Mouse (Mus musculus): ENCODE measurements around the gene Necab2. TPM values are rescaled to one million over a fixed set of nuclear protein-coding genes. Genes with fewer than 3 reads are reported as not detected.

Necab2 gene
- polyA plus RNA-seq, 1 experiment from 2014 or later: 15.4 TPM

DNA sequence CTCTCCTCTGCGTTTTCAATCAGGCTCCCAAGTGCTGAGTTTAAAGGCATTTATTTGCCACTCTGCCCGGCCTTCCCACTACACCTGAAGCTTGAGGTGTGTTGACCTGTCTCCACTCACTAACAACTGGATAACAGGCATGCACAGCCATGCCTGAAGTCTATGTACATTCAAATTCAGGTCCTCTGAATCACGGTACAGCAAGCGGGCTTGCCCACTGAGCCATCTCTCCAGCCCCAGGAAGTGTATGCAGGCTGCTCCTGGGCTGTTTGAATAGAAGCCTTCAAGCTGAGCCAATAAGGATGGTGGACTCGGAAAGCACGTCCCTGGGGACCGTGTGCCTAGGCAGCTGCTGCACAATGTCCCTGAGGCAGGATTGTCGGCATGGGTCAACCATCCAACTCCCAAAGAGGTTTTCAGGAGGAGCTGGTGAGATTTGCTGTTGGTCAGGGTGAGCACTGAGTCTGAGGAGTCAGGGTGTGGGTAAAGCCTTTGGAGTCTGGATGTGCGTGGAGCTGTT, 24.9 kb upstream of the Necab2 start:
- no peak for ATAC-seq (ENCODE audit: low FRiP score)
- H3K9ac ChIP-seq: no peak overlapping the region

GRCm38 (mm10) chr8:119422123-119422711, 24.3 kb upstream of the Necab2 start:
- no peak overlapping the region for H3K9ac ChIP-seq
- H3K4me3 ChIP-seq (replicated peaks): no peak overlapping the region
- H3K4me1 ChIP-seq: peaks cover 4% of the 10 kb centered on the region; the same call in 1 of the 2 replicates
- H3K27ac ChIP-seq: no peak overlapping the region
- H3K27me3 ChIP-seq: no peaks in the 10 kb centered on the region
- 62% methylated on average over 9 of the region's 9 CpGs for WGBS
- H3K36me3 ChIP-seq (replicated peaks): no peaks in the 10 kb centered on the region
- no peak overlapping the region for H3K4me2 ChIP-seq
- no peaks in the 10 kb centered on the region for H3K9me3 ChIP-seq
- ATAC-seq (ENCODE audit: low FRiP score): no peak

More for the DNA sequence above, 24.9 kb upstream of the Necab2 start:
- H3K27me3 ChIP-seq: no peaks in the 10 kb centered on the region
- no peak overlapping the region for H3K4me3 ChIP-seq (replicated peaks)
- H3K9me3 ChIP-seq: no peaks in the 10 kb centered on the region
- H3K4me1 ChIP-seq: peaks cover 4% of the 10 kb centered on the region; the same call in 1 of the 2 replicates
- WGBS: 56% methylated on average over 9 of the region's 9 CpGs
- no peak overlapping the region for H3K27ac ChIP-seq
- no peaks in the 10 kb centered on the region for H3K36me3 ChIP-seq (replicated peaks)
- H3K4me2 ChIP-seq: no peak overlapping the region

DNA sequence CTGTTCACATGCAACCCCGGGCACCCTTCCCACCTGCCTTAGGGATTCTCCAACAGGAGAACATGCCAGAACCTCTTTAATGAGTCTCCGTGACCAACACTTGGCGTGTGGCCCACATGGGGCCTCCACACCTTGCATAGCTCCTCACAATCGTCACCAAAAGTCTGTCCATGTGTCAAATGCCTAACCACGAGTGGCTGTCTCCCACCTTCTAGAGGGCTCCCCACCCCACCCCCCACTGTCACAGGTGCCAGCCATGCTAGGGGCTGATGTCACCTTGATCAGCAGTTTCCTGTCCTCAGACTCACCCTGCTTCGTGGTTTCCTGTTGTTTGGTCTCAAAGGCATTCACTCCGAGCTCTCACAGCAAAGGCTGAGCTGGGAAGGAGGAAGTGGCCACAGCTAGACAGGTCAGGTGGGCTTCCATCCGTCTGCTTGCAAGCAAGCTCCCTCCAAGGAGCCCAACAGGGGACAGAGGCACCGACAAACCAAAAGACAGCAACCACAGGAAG, 22.8 kb upstream of the Necab2 start:
- Histone ChIP-seq H3K27me3 (no peaks in the 10 kb centered on the region), H3K9me3 (no peaks in the 10 kb centered on the region), H3K36me3 (replicated peaks) (no peaks in the 10 kb centered on the region), H3K27ac (no peak overlapping the region), H3K4me1 (peaks cover 4% of the 10 kb centered on the region; the same call in 1 of the 2 replicates), H3K9ac (no peak overlapping the region), H3K4me3 (replicated peaks) (no peak overlapping the region), H3K4me2 (no peak overlapping the region)
- no peak for ATAC-seq (ENCODE audit: low FRiP score)
- WGBS: 77% methylated on average over 9 of the region's 9 CpGs

- H3K27ac ChIP-seq: no peak overlapping the region
- peaks cover 4% of the 10 kb centered on the region; the same call in 1 of the 2 replicates for H3K4me1 ChIP-seq
- no peaks in the 10 kb centered on the region for H3K9me3 ChIP-seq
- no peak overlapping the region for H3K4me3 ChIP-seq (replicated peaks)
- H3K36me3 ChIP-seq (replicated peaks): no peaks in the 10 kb centered on the region
- no peak overlapping the region for H3K4me2 ChIP-seq
- 89% methylated on average over 10 of the region's 10 CpGs for WGBS
- no peak overlapping the region for H3K9ac ChIP-seq
- no peak for ATAC-seq (ENCODE audit: low FRiP score)
- no peaks in the 10 kb centered on the region for H3K27me3 ChIP-seq
These were observed 22.3 kb upstream of the Necab2 start for GRCm38 (mm10) chr8:119424199-119424733.

GRCm38 (mm10) chr8:119424740-119425139, 21.8 kb upstream of the Necab2 start:
- WGBS: 80% methylated on average over 10 of the region's 10 CpGs
- Histone ChIP-seq H3K27me3 (no peaks in the 10 kb centered on the region), H3K4me3 (replicated peaks) (no peak overlapping the region), H3K9me3 (no peaks in the 10 kb centered on the region), H3K9ac (no peak overlapping the region), H3K27ac (no peak overlapping the region), H3K36me3 (replicated peaks) (no peaks in the 10 kb centered on the region), H3K4me2 (no peak overlapping the region), H3K4me1 (peaks cover 4% of the 10 kb centered on the region; the same call in 1 of the 2 replicates)
- no peak for ATAC-seq (ENCODE audit: low FRiP score)

DNA sequence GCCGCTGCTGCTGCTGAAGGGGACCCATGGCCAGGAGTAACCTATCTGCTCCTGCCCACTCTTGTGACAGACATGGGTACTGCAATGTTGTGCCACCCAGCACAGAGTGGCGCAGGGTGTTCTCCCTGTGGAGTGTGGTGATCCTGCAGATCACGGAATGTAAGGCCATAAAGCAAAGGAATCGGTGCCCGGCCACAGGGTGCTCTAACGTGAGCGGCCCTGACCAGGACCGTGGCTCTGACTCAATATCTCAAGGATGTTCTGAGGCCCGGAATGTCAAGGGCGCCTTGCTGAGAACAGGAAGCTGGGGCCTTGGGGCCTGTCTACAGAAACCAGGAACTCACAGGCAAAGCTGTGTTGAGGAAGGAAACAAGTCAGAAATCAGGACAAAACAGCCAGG, 21.0 kb upstream of the Necab2 start:
- ATAC-seq (ENCODE audit: low FRiP score): no peak
- H3K9me3 ChIP-seq: no peaks in the 10 kb centered on the region
- H3K9ac ChIP-seq: no peak overlapping the region
- H3K4me1 ChIP-seq: peaks cover 4% of the 10 kb centered on the region; the same call in 1 of the 2 replicates
- no peaks in the 10 kb centered on the region for H3K36me3 ChIP-seq (replicated peaks)
- no peak overlapping the region for H3K4me2 ChIP-seq
- WGBS: 92% methylated on average over 10 of the region's 10 CpGs
- H3K4me3 ChIP-seq (replicated peaks): no peak overlapping the region
- no peaks in the 10 kb centered on the region for H3K27me3 ChIP-seq
- no peak overlapping the region for H3K27ac ChIP-seq

DNA sequence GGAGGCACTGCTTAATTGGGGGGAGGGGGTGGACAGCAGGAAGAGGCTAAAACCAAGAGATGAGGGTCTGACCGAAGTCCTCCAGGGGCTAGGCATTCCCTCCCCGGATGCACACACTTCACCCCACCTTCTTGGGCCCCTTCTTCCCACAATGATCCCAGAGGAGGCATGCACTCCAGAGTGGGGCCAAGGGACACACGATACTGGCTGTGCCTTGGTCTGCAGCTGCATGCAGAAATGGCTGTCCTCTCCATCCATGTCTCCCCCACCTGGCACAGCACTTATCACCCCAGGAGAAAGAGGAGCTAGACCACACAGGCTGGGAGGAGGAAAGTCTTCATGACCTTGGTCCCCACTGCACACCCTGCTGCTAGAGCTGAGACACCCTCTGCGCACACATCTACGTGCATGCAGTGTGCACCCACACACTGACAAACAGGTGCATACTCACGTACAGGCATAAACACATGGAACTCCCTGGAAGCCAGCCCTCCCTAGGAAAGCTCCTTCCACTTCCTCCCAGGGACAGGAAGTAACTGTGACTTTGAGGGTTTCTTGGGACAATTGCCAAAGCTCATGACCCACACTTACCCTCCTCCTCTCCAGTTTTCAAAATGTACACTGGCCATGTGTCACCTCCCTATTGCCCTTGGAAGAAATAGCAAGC, 20.3 kb upstream of the Necab2 start:
- no peak overlapping the region for H3K27ac ChIP-seq
- H3K9me3 ChIP-seq: no peaks in the 10 kb centered on the region
- H3K27me3 ChIP-seq: no peaks in the 10 kb centered on the region
- no peak overlapping the region for H3K4me3 ChIP-seq (replicated peaks)
- H3K9ac ChIP-seq: no peak overlapping the region
- peaks cover 4% of the 10 kb centered on the region; the same call in 1 of the 2 replicates for H3K4me1 ChIP-seq
- no peaks in the 10 kb centered on the region for H3K36me3 ChIP-seq (replicated peaks)
- 87% methylated on average over 6 of the region's 6 CpGs for WGBS
- ATAC-seq (ENCODE audit: low FRiP score): no peak
- no peak overlapping the region for H3K4me2 ChIP-seq

- Histone ChIP-seq H3K27me3 (no peaks in the 10 kb centered on the region), H3K4me3 (replicated peaks) (no peak overlapping the region), H3K4me1 (no peaks in the 10 kb centered on the region), H3K36me3 (replicated peaks) (no peaks in the 10 kb centered on the region), H3K9ac (no peak overlapping the region), H3K9me3 (no peaks in the 10 kb centered on the region), H3K4me2 (no peak overlapping the region), H3K27ac (no peak overlapping the region)
- WGBS: 80% methylated on average over 12 of the region's 12 CpGs
- no peak for ATAC-seq (ENCODE audit: low FRiP score)
These were observed 18.7 kb upstream of the Necab2 start for GRCm38 (mm10) chr8:119427634-119428349.

DNA sequence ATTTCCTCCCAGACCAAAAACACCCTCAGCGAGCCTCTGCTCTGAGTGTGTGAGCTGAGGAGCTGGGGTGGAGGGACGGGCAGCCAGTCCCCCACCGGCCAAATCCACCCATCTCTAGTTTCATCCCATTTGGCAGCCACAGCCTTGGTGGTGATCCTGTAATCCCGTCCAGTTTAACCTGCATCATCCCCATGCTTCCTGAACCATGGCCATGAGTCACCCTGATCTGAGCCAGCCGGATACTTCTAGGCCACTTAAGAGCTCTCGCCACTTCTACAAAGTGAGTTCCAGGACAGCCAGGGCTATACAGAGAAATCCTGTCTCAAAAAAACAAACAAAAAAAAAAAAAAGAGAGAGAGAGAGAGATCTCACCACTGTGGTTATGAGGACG, 18.2 kb upstream of the Necab2 start:
- H3K9ac ChIP-seq: no peak overlapping the region
- H3K4me3 ChIP-seq (replicated peaks): no peak overlapping the region
- H3K4me2 ChIP-seq: no peak overlapping the region
- no peaks in the 10 kb centered on the region for H3K27me3 ChIP-seq
- no peaks in the 10 kb centered on the region for H3K36me3 ChIP-seq (replicated peaks)
- WGBS: 73% methylated on average over 7 of the region's 7 CpGs
- H3K4me1 ChIP-seq: no peaks in the 10 kb centered on the region
- no peak for ATAC-seq (ENCODE audit: low FRiP score)
- H3K9me3 ChIP-seq: no peaks in the 10 kb centered on the region
- H3K27ac ChIP-seq: no peak overlapping the region

DNA sequence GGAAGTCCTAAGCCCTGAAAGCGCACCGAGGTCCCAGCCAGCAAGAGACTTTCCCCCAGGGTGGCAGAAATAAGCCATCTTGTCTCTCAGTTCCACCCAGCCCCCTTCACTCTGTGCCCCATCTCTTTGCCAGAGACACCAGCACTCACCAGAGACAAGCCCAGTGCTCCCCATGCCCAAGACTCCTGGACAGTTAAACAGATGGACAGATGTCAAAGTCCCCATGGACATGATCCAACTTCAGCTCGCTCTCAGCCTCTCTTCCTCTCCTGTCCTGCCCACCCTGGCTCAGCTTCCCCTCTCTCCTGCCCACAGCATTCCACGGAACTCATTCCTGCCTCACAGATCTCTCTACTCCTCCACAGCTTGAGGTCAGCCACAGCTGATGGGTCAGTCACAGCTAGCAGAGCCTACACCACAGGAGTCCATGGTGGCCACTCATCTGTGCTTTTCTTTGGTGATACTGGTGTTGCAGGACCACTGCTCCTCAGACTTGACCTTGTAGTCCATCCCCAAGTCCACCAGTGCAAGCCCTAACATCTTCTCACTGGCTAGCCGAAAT, 17.7 kb upstream of the Necab2 start:
- no peak for ATAC-seq (ENCODE audit: low FRiP score)
- no peaks in the 10 kb centered on the region for H3K27me3 ChIP-seq
- no peak overlapping the region for H3K4me3 ChIP-seq (replicated peaks)
- no peaks in the 10 kb centered on the region for H3K9me3 ChIP-seq
- no peak overlapping the region for H3K9ac ChIP-seq
- H3K4me2 ChIP-seq: no peak overlapping the region
- no peak overlapping the region for H3K27ac ChIP-seq
- no peaks in the 10 kb centered on the region for H3K4me1 ChIP-seq
- H3K36me3 ChIP-seq (replicated peaks): no peaks in the 10 kb centered on the region
- 89% methylated on average over 5 of the region's 5 CpGs for WGBS

DNA sequence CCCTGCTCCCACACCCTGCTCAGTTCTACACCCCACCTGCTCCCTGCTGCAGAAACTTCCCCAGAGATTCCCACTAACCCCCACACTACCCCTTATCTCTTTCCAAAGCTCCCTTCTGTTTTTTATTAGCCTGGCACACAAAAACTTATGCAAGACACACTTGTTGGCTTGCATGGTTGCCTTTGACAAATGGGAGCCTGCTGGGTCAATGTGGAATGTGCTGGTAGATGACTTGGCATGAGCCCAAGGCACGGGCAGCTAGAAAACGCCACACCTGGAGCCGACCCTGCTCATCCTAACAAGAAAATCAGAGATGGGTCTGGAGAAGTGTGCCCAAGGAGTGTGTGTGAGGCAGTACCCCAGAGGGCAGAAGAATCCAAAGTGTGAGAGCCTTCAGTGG, 17.0 kb upstream of the Necab2 start:
- H3K9ac ChIP-seq: no peak overlapping the region
- no peaks in the 10 kb centered on the region for H3K27me3 ChIP-seq
- H3K27ac ChIP-seq: no peak overlapping the region
- no peak for ATAC-seq (ENCODE audit: low FRiP score)
- no peak overlapping the region for H3K4me2 ChIP-seq
- no peaks in the 10 kb centered on the region for H3K4me1 ChIP-seq
- no peaks in the 10 kb centered on the region for H3K36me3 ChIP-seq (replicated peaks)
- H3K4me3 ChIP-seq (replicated peaks): no peak overlapping the region
- 87% methylated on average over 3 of the region's 3 CpGs for WGBS
- H3K9me3 ChIP-seq: no peaks in the 10 kb centered on the region

DNA sequence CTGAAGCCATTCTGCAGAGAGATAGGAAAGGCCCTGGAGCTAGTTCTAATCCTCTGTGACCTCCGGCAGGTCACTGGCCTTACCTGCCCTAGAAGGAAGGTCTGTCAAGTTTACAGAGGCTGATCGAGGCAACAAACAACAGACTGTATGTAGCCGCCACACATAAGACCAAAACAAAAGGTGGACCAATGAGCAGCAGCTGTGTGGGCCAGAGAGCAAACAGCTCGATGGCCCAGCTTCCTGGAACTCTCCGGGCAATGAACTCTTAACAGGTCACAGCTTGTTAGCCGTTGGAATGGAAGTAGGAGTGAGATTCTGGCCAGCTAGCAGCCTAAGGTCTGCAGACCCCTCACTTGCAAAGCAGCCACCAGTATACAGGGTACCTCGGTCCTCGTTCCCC, 16.3 kb upstream of the Necab2 start:
- no peaks in the 10 kb centered on the region for H3K4me1 ChIP-seq
- H3K36me3 ChIP-seq (replicated peaks): no peaks in the 10 kb centered on the region
- ATAC-seq (ENCODE audit: low FRiP score): no peak
- H3K9ac ChIP-seq: no peak overlapping the region
- no peak overlapping the region for H3K4me3 ChIP-seq (replicated peaks)
- WGBS: 80% methylated on average over 8 of the region's 8 CpGs
- H3K27me3 ChIP-seq: no peaks in the 10 kb centered on the region
- H3K27ac ChIP-seq: no peak overlapping the region
- H3K9me3 ChIP-seq: no peaks in the 10 kb centered on the region
- H3K4me2 ChIP-seq: no peak overlapping the region

All from forebrain, embryonic 12.5 days (tissue).